Mouse (Mus musculus): ENCODE results near the gene Sars2.

GRCm38 (mm10) chr7:28719650-28720049, 22.1 kb upstream of the Sars2 start:
- TF ChIP-seq CTCF (IDR thresholded peaks at IDR 0.05; ENCODE audit: low read depth) (no peak), EP300 (IDR thresholded peaks at IDR 0.05; ENCODE audit: low read depth) (no peak)

Data from liver, postnatal 0 days (tissue).